Mouse (Mus musculus): ENCODE data around the gene Hist1h3d. TPM values are rescaled to one million over a fixed set of nuclear protein-coding genes. Genes with fewer than 3 reads are reported as not detected.
A peak's percentile ranks its signal among the peaks of the same experiment; 100 is the strongest.
"Not testable (repeated sequence)": the region's sequence is repeated elsewhere in the genome, so short reads cannot be mapped to it uniquely, and the experiment has no call there.

Hist1h3d gene
- polyA plus RNA-seq, 1 experiment from 2014 or later, result 1.2 TPM

DNA sequence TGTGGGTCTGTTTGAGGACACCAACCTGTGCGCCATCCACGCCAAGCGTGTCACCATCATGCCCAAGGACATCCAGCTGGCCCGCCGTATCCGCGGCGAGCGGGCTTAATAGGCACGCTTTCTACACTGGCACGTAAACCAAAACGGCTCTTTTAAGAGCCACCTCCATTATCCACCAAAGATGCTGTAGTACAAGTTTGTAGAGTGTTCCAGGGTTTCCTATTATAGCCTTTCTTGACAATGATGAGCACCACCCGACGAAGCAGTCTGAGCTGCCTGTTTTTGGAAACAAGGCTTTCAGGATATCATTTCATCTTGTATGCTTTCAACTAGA lies 30.8 kb upstream of the Hist1h3d start:
- WGBS, result 0% methylated on average over 14 of the region's 14 CpGs
- not testable (repeated sequence) for H3K27me3 ChIP-seq (replicated peaks); H3K4me1 ChIP-seq; H3K36me3 ChIP-seq (replicated peaks); H3K9me3 ChIP-seq
- Histone ChIP-seq H3K4me2 (peak overlapping the region; percentile 86), H3K4me3 (peak overlapping the region; percentile 52), H3K9ac (0 out of 2 replicates have a peak overlapping the region, but pooled peaks have one; percentile 37), H3K27ac (peak overlapping the region; percentile 91)
- peak; percentile 56 for ATAC-seq (replicated peaks)

DNA sequence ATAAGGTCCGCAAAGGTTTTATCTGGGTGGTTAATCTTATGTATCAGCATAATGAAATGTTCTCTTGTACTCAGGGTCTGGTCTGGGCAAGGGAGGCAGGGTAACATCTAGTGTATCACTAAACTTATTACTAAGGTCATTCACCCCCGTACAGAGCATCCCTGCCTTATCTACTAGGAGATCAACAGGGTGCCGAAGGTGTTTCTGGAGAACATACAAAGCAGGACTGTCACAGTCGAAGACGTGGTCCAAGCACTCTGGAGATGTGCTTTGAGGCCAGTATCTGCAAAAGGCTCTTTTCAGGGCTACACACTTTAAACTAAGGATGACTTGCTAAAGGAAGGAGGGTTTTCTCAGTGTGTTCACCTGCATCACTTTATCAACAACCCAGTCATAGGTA lies 28.9 kb upstream of the Hist1h3d start:
- no peaks in the 10 kb centered on the region for H3K36me3 ChIP-seq (replicated peaks)
- no peak overlapping the region for H3K4me2 ChIP-seq
- H3K9me3 ChIP-seq, result no peaks in the 10 kb centered on the region
- no peak overlapping the region for H3K4me3 ChIP-seq
- no peak for ATAC-seq (replicated peaks)
- no peak overlapping the region for H3K27ac ChIP-seq
- peaks cover 13% of the 10 kb centered on the region for H3K4me1 ChIP-seq
- WGBS, result 85% methylated on average over 5 of the region's 5 CpGs
- H3K27me3 ChIP-seq (replicated peaks), result no peaks in the 10 kb centered on the region
- H3K9ac ChIP-seq, result no peak overlapping the region

DNA sequence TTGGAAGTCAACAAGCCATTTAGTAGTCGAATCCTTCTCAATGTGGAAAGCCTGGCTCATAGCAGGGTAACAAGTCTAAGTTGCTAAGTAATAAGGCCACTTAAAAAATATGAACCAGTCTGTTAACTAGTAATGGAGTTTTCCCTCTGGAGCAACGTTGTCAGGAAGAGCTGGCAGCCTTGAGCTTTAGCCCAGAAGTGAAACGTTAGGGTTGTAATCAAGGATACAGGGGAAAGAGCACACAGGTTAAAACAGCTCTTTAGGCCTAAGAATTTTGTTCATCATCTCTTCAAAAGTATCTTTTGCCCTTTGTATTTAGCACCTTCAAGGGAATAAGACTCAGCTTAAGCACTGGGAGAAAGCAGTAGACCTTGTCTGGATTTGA lies 24.8 kb upstream of the Hist1h3d start:
- 9% methylated on average over 3 of the region's 3 CpGs for WGBS
- no peaks in the 10 kb centered on the region for H3K9me3 ChIP-seq
- no peaks in the 10 kb centered on the region for H3K36me3 ChIP-seq (replicated peaks)
- no peaks in the 10 kb centered on the region for H3K27me3 ChIP-seq (replicated peaks)
- no peak for ATAC-seq (replicated peaks)
- H3K27ac ChIP-seq, result peak overlapping the region; percentile 81
- peaks cover 28% of the 10 kb centered on the region for H3K4me1 ChIP-seq
- peak overlapping the region; percentile 62 for H3K4me2 ChIP-seq
- H3K4me3 ChIP-seq, result peak overlapping the region; percentile 42
- peak overlapping the region; percentile 55 for H3K9ac ChIP-seq

DNA sequence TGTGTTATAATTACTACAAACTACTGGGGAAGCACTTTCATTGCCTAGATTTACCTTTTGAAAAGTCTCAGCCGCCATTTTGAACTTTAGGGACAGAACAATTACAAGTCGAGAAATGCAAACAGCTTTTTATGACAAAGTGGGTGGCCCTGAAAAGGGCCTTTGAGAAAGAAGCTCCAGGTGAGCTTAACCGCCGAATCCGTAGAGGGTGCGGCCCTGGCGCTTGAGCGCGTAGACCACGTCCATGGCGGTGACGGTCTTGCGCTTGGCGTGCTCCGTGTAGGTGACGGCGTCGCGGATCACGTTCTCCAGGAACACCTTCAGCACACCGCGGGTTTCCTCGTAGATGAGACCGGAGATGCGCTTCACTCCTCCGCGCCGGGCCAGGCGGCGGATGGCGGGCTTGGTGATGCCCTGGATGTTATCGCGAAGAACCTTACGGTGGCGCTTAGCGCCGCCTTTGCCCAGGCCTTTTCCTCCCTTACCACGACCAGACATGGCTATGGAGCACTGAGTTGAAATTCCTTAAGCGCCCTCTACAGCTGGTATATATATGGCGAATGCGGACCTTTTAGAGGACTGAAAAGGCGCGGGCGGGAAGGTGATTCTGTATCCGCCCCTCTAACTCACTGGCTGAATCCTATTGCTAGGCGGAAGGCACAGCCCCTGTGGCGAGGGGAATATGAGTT lies 24.3 kb upstream of the Hist1h3d start, which contains the start of gene Hist1h4f:
Gene Hist1h4f, minus strand, starts transcription at position 503 of the 689 bp plus-strand sequence.
- under 1% methylated on average over 47 of the region's 47 CpGs for WGBS
- Histone ChIP-seq H3K4me1 (peaks cover 28% of the 10 kb centered on the region), H3K4me2 (peak within 1 kb of the TSS; percentile 62), H3K27ac (peak within 1 kb of the TSS; percentile 81), H3K4me3 (peak within 1 kb of the TSS; percentile 42), H3K9ac (peak within 1 kb of the TSS; percentile 55)
- peak; percentile 91 for ATAC-seq (replicated peaks)
- H3K27me3 ChIP-seq (replicated peaks); H3K36me3 ChIP-seq (replicated peaks); H3K9me3 ChIP-seq: not testable (repeated sequence)

DNA sequence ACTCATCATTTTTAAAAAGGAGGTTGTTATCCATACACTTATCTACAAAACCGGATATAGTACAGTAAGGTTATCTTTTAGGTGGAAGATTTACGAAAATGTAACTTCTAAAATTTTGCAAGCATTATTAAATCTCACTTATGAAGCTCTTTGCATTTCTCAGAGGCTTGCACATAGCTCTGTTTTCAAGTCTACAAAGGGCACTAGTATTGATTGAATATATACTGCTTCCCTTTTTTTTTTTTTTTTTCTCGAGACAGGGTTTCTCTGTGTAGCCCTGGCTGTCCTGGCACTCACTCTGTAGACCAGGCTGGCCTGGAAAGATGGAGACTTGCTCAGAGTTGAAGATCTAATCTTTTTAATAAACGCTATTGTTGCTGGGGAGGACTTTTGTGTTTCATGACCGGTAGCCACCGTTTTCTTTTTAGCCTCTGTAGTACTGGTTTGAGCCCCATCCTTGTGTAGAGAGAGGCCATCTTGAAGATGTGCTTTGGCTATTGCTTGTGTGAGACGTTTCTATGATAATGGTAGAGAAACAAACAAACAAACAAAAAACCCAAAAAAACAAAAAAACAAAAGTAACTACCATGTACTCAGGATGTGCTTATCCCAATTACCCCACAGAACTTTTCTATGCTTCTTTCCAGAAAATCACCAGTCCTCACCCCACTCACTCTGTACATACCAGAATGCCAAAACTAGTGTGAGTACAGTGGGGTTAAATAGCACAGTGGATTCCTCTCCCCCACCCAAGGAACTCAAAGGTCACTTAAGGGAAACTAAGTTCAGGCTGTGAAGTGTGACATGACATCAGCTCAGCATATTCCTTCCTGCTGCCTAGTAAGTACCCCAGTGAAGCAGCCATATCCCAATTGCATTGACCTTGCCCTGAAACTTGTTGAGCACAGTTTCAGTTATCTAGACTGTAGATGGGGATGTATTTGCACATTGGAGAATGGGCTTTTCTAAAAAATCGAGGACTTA lies 23.3 kb upstream of the Hist1h3d start:
- 51% methylated on average over 8 of the region's 8 CpGs for WGBS
- no peak for ATAC-seq (replicated peaks)
- H3K9ac ChIP-seq, result no peak overlapping the region

DNA sequence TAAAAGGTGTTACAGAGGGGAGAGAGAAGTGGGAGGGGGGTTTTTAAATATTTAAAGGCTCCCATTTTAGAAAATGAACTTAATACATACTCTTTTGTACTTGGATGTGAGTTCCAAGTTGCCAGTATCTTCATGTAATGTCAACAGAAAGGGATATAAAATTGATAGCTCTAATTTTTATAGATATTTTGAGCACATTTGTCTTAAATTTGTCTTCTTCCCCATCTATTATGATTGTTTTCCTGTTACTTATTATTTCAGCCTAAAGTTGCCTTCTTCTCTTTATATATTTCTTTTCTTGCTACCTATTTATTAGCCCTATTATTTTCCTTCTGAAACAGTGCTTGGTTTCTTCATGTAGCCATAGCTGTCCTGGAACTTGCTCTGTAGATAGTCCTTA lies 22.6 kb upstream of the Hist1h3d start, which contains the start of gene Hist1h1d:
Gene Hist1h1d, plus strand, starts transcription at position 301 of the 400 bp plus-strand sequence.
- Histone ChIP-seq H3K4me3 (no peak within 1 kb of the TSS), H3K27ac (peak within 1 kb of the TSS; percentile 85; the same call in 1 of the 2 replicates), H3K4me1 (peaks cover 34% of the 10 kb centered on the region), H3K27me3 (replicated peaks) (no peaks in the 10 kb centered on the region), H3K9me3 (no peaks in the 10 kb centered on the region), H3K9ac (no peak within 1 kb of the TSS), H3K36me3 (replicated peaks) (no peaks in the 10 kb centered on the region), H3K4me2 (peak within 1 kb of the TSS; percentile 99; the same call in 1 of the 2 replicates)
- no peak for ATAC-seq (replicated peaks)

More for the DNA sequence above, 23.3 kb upstream of the Hist1h3d start:
- Histone ChIP-seq H3K4me2 (peak overlapping the region; percentile 62), H3K27me3 (replicated peaks) (no peaks in the 10 kb centered on the region), H3K4me3 (peak overlapping the region; percentile 42), H3K27ac (peak overlapping the region; percentile 81), H3K4me1 (peaks cover 34% of the 10 kb centered on the region), H3K9me3 (no peaks in the 10 kb centered on the region), H3K36me3 (replicated peaks) (no peaks in the 10 kb centered on the region)

DNA sequence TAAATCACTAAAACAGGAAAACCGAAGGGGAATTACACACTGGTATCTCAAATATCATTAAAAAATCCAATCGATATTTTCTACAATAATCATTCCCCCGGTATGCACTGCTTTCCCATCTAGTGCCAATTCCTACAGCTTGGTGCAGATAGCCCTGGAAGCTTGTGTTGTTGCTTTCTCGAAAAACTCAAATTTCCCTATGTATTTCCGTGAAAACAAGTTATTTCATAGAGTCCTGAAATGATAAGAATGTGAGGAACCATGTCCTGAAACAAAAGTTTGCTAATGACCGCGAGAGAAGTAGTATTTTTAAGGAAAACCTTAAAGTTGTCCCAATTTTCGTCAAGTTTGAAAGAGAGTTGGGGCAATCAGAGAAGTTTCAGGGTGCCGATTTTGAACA lies 21.2 kb upstream of the Hist1h3d start:
- peak overlapping the region; percentile 85 for H3K27ac ChIP-seq
- ATAC-seq (replicated peaks), result no peak
- H3K4me2 ChIP-seq, result peak overlapping the region; percentile 99
- H3K4me3 ChIP-seq, result peak overlapping the region; percentile 51
- 25% methylated on average over 9 of the region's 9 CpGs for WGBS
- peak overlapping the region; percentile 53; the same call in 1 of the 2 replicates for H3K9ac ChIP-seq
- H3K27me3 ChIP-seq (replicated peaks), result no peaks in the 10 kb centered on the region
- peaks cover 34% of the 10 kb centered on the region for H3K4me1 ChIP-seq
- no peaks in the 10 kb centered on the region for H3K36me3 ChIP-seq (replicated peaks)
- no peaks in the 10 kb centered on the region for H3K9me3 ChIP-seq

DNA sequence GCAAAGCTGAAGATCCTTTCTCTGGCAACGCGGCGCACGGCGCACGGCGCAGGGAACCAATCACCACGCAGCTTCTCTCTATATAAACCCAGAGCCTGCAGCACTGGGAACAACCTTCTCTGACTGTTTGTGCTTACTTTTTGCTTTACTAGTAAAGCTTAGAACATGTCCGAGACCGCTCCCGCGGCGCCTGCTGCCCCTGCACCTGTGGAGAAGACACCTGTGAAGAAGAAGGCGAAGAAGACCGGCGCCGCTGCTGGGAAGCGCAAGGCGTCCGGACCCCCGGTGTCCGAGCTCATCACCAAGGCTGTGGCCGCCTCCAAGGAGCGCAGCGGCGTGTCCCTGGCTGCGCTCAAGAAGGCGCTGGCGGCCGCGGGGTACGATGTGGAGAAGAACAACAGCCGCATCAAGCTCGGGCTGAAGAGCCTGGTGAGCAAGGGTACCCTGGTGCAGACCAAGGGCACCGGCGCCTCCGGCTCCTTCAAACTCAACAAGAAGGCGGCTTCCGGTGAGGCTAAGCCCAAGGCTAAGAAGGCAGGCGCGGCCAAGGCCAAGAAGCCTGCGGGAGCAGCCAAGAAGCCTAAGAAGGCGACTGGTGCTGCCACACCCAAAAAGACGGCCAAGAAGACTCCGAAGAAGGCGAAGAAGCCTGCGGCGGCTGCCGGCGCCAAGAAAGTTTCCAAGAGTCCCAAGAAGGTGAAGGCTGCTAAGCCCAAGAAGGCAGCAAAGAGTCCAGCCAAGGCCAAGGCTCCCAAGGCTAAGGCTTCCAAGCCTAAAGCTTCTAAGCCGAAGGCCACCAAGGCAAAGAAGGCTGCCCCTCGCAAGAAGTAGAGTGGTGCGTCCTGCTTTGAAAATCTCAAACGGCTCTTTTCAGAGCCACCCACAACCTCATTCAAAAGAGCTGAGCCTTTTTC lies 20.4 kb upstream of the Hist1h3d start:
- WGBS, result under 1% methylated on average over 54 of the region's 54 CpGs
- peaks cover 34% of the 10 kb centered on the region for H3K4me1 ChIP-seq
- H3K4me3 ChIP-seq, result peak overlapping the region; percentile 51
- peak; percentile 72 for ATAC-seq (replicated peaks)
- peak overlapping the region; percentile 99 for H3K4me2 ChIP-seq
- H3K27me3 ChIP-seq (replicated peaks), result no peaks in the 10 kb centered on the region
- H3K9me3 ChIP-seq, result no peaks in the 10 kb centered on the region
- H3K9ac ChIP-seq, result peak overlapping the region; percentile 53
- H3K36me3 ChIP-seq (replicated peaks), result no peaks in the 10 kb centered on the region
- H3K27ac ChIP-seq, result peak overlapping the region; percentile 85

DNA sequence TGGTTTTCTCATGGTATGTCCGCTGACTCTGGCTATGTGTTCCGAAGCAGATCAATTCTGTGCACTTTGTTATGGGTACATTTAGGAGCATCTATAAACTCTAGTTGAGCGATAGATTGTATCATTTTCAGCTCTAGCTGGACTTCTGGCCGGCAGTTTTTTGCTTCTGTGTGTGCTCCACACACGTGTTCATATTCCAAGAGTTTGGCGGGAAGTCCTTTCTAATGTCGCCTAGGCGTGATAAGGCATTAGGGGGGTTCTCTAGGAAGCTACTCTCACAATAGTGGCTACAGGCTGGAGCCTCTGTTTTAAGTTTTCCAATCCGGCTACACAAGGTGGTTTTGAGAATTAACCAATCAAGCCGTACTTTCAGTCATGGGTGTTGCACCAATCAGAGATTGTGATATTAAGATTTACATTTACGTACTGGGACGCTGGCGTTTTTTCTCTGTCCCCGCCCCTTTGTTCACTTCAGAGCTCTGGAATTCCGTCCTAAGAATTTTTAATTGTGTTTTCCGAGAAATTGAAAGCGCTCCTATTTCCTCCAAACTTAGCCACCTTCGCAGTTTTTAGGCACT lies 19.6 kb upstream of the Hist1h3d start:
- H3K4me1 ChIP-seq, result peaks cover 32% of the 10 kb centered on the region
- WGBS, result under 1% methylated on average over 18 of the region's 18 CpGs

DNA sequence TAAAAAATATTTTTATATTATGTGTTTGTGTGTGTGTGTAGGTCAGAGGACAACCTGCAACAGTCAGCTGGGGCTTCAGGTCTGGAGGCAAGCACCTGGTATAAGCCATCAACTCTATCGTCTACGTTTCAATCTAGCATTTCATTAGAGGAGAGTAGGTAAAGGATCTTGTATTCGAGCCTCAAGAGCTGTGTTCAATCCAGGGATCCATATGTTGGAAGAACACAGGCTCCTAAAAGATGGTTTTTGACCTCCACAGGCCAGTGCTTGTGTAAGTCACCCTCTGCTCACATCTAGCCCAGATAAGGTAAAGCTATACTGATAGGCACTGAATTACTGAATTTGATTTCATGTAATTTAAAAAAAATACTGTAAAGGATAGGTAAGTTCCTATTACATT lies 18.7 kb upstream of the Hist1h3d start:
- Histone ChIP-seq H3K27ac (no peak overlapping the region), H3K4me2 (peak overlapping the region; percentile 99; the same call in 1 of the 2 replicates), H3K36me3 (replicated peaks) (no peaks in the 10 kb centered on the region), H3K4me1 (peaks cover 27% of the 10 kb centered on the region), H3K4me3 (no peak overlapping the region), H3K9ac (no peak overlapping the region), H3K27me3 (replicated peaks) (no peaks in the 10 kb centered on the region), H3K9me3 (no peaks in the 10 kb centered on the region)
- no peak for ATAC-seq (replicated peaks)
- 60% methylated on average over 3 of the region's 3 CpGs for WGBS

More for the DNA sequence above, 19.6 kb upstream of the Hist1h3d start:
- H3K27me3 ChIP-seq (replicated peaks), result no peaks in the 10 kb centered on the region
- H3K9me3 ChIP-seq, result no peaks in the 10 kb centered on the region
- peak overlapping the region; percentile 99 for H3K4me2 ChIP-seq
- peak overlapping the region; percentile 85 for H3K27ac ChIP-seq
- H3K36me3 ChIP-seq (replicated peaks), result no peaks in the 10 kb centered on the region
- H3K9ac ChIP-seq, result peak overlapping the region; percentile 53
- peak; percentile 84 for ATAC-seq (replicated peaks)
- peak overlapping the region; percentile 51 for H3K4me3 ChIP-seq

DNA sequence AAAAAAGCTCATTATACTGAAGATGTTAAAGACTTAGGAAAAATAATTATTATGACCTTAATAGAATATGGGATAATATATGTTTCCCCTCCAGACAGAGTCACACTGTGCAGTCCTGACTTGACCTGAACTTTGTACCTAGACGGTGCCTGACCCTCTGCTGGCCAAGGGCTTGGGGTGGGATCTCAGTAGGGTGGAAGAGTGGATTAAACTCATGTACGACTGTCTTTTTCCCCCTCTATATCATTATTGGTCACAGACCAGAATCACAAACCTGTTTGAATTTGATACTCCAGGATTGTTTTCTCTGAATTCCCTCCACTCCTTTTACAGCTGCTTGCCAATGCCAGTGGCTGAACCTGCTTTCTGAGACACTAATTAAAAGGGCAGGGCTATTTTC lies 14.9 kb upstream of the Hist1h3d start:
- H3K4me1 ChIP-seq, result peaks cover 15% of the 10 kb centered on the region
- H3K9ac ChIP-seq; H3K9me3 ChIP-seq; H3K27ac ChIP-seq; ATAC-seq (replicated peaks); H3K4me3 ChIP-seq; H3K36me3 ChIP-seq (replicated peaks); H3K27me3 ChIP-seq (replicated peaks); H3K4me2 ChIP-seq: not testable (repeated sequence)
- 17% methylated on average over 2 of the region's 2 CpGs for WGBS

Measured in midbrain, embryonic 15.5 days (tissue).